Comparison of ENCODE assay signal across 16 mouse cellular contexts in genomic region chr2:169997276-169998049, GRCm38 (mm10).
DNase-seq lines count a peak whose midpoint lies in the region; ATAC-seq lines count a peak whose summit lies in the region.
"Had no signal": no experiment of that assay in that cellular context is flagged by ENCODE, and none has a peak within 500 bp of the region (broad histone marks: within the 10 kb centered on the region; RNA-seq: fewer than 3 reads in every experiment).

No protein-coding gene starts in this region.

- no peaks in the 10 kb centered on the region for H3K36me3 ChIP-seq in hindbrain, embryonic 13.5 days
- no peaks in the 10 kb centered on the region for H3K36me3 ChIP-seq in hindbrain, embryonic 10.5 days
- H3K36me3 ChIP-seq in lung, embryonic 15.5 days, result no peaks in the 10 kb centered on the region
- no peaks in the 10 kb centered on the region for H3K36me3 ChIP-seq in embryonic facial prominence, embryonic 13.5 days
- H3K36me3 ChIP-seq in midbrain, embryonic 13.5 days, result no peaks in the 10 kb centered on the region
- H3K36me3 ChIP-seq: liver, embryonic 13.5 days had no signal

- no peak for ATAC-seq in hindbrain, embryonic 13.5 days (ENCODE audit: low FRiP score)
- ATAC-seq in lung, embryonic 15.5 days (ENCODE audit: borderline replicate concordance, extremely low read depth, low FRiP score, low TSS enrichment), result no peak
- no peak for ATAC-seq in embryonic facial prominence, embryonic 13.5 days (ENCODE audit: insufficient number of reproducible peaks, insufficient read depth, low FRiP score, low TSS enrichment, low read depth)
- no peak for ATAC-seq in midbrain, embryonic 13.5 days
- no peak for ATAC-seq in erythroid progenitor cell, adult 5-6 weeks (replicated peaks; ENCODE audit: low FRiP score, poor library complexity, severe bottlenecking)
- ATAC-seq: CD4-positive, CD25-positive, alpha-beta regulatory T cell, adult 4 months had no signal

- peaks cover 6% of the 10 kb centered on the region; the same call in 1 of the 2 replicates for H3K27me3 ChIP-seq in hindbrain, embryonic 13.5 days
- peaks cover 11% of the 10 kb centered on the region for H3K27me3 ChIP-seq in hindbrain, embryonic 10.5 days (ENCODE audit: insufficient read depth, poor library complexity, severe bottlenecking)
- H3K27me3 ChIP-seq in lung, embryonic 15.5 days, result no peaks in the 10 kb centered on the region
- H3K27me3 ChIP-seq in embryonic facial prominence, embryonic 13.5 days, result no peaks in the 10 kb centered on the region
- no peaks in the 10 kb centered on the region for H3K27me3 ChIP-seq in midbrain, embryonic 13.5 days

- H3K4me3 ChIP-seq in hindbrain, embryonic 13.5 days, result no peak overlapping the region
- no peak overlapping the region for H3K4me3 ChIP-seq in hindbrain, embryonic 10.5 days
- H3K4me3 ChIP-seq in lung, embryonic 15.5 days, result no peak overlapping the region
- no peak overlapping the region for H3K4me3 ChIP-seq in embryonic facial prominence, embryonic 13.5 days
- no peak overlapping the region for H3K4me3 ChIP-seq in midbrain, embryonic 13.5 days (replicated peaks)
- H3K4me3 ChIP-seq: liver, embryonic 13.5 days had no signal

- no peak for DNase-seq in hindbrain, embryonic 10.5 days (ENCODE audit: low spot score)
- DNase-seq in lung, postnatal 10 days, result no peak
- DNase-seq: adrenal gland, adult 8-10 months; cerebellum, adult 8-10 months; gastrocnemius, postnatal 14 days; layer of hippocampus, postnatal 36 days; liver, embryonic 13.5 days; spleen, adult 18-20 months; thymus, postnatal 25 days had no signal

- 75% methylated on average over 16 of the region's 16 CpGs for WGBS in hindbrain, embryonic 13.5 days
- 82% methylated on average over 16 of the region's 16 CpGs for WGBS in hindbrain, embryonic 10.5 days
- WGBS in lung, embryonic 15.5 days, result 46% methylated on average over 16 of the region's 16 CpGs
- 55% methylated on average over 16 of the region's 16 CpGs for WGBS in embryonic facial prominence, embryonic 13.5 days
- 56% methylated on average over 16 of the region's 16 CpGs for WGBS in midbrain, embryonic 13.5 days

- no peaks in the 10 kb centered on the region for H3K9me3 ChIP-seq in hindbrain, embryonic 13.5 days
- no peaks in the 10 kb centered on the region for H3K9me3 ChIP-seq in hindbrain, embryonic 10.5 days
- no peaks in the 10 kb centered on the region for H3K9me3 ChIP-seq in lung, embryonic 15.5 days
- no peaks in the 10 kb centered on the region for H3K9me3 ChIP-seq in embryonic facial prominence, embryonic 13.5 days
- no peaks in the 10 kb centered on the region for H3K9me3 ChIP-seq in midbrain, embryonic 13.5 days
- H3K9me3 ChIP-seq: liver, embryonic 13.5 days had no signal

- peaks cover 52% of the 10 kb centered on the region for H3K4me1 ChIP-seq in hindbrain, embryonic 13.5 days (replicated peaks)
- H3K4me1 ChIP-seq in hindbrain, embryonic 10.5 days (replicated peaks), result peaks cover 44% of the 10 kb centered on the region
- H3K4me1 ChIP-seq in lung, embryonic 15.5 days, result peaks cover 38% of the 10 kb centered on the region
- peaks cover 51% of the 10 kb centered on the region for H3K4me1 ChIP-seq in embryonic facial prominence, embryonic 13.5 days
- peaks cover 52% of the 10 kb centered on the region for H3K4me1 ChIP-seq in midbrain, embryonic 13.5 days (replicated peaks)

- H3K4me2 ChIP-seq in hindbrain, embryonic 13.5 days, result no peak overlapping the region
- 0 out of 2 replicates have a peak overlapping the region, but pooled peaks have one; percentile 6 for H3K4me2 ChIP-seq in lung, embryonic 15.5 days
- H3K4me2 ChIP-seq in embryonic facial prominence, embryonic 13.5 days, result no peak overlapping the region
- no peak overlapping the region for H3K4me2 ChIP-seq in midbrain, embryonic 13.5 days (replicated peaks)
- H3K4me2 ChIP-seq: liver, embryonic 13.5 days had no signal

- peak overlapping the region; percentile 89 for H3K27ac ChIP-seq in hindbrain, embryonic 13.5 days
- H3K27ac ChIP-seq in hindbrain, embryonic 10.5 days, result no peak overlapping the region; the same call in 1 of the 2 replicates
- no peak overlapping the region for H3K27ac ChIP-seq in lung, embryonic 15.5 days
- H3K27ac ChIP-seq in embryonic facial prominence, embryonic 13.5 days, result peak overlapping the region; percentile 84; the same call in 1 of the 2 replicates
- H3K27ac ChIP-seq in midbrain, embryonic 13.5 days, result peak overlapping the region; percentile 90
- H3K27ac ChIP-seq: liver, embryonic 13.5 days; macrophage had no signal

- H3K9ac ChIP-seq in hindbrain, embryonic 13.5 days, result no peak overlapping the region
- H3K9ac ChIP-seq in lung, embryonic 15.5 days, result no peak overlapping the region
- no peak overlapping the region for H3K9ac ChIP-seq in embryonic facial prominence, embryonic 13.5 days
- no peak overlapping the region for H3K9ac ChIP-seq in midbrain, embryonic 13.5 days (replicated peaks)
- H3K9ac ChIP-seq: liver, embryonic 13.5 days had no signal

Comparison
In these comparisons a context has a peak if more than half of its experiments do, and no peak if none do; other contexts are left out.
1. H3K27ac ChIP-seq: peak in hindbrain, embryonic 13.5 days (single experiment), embryonic facial prominence, embryonic 13.5 days (single experiment) and midbrain, embryonic 13.5 days (single experiment); none in hindbrain, embryonic 10.5 days (single experiment) and lung, embryonic 15.5 days (single experiment).